Mouse (Mus musculus) bone marrow macrophage, adult 2 months (primary cell): ENCODE results near the gene Slc30a10.

ENCODE experiments used
- CTCF ChIP-seq: IDR thresholded peaks from 2 replicates; pipeline ENCODE4 v1.5.1; 2012; ENCODE audit warnings: low read depth, mild to moderate bottlenecking, low read length, moderate library complexity
- POLR2A ChIP-seq: IDR thresholded peaks from 2 replicates; pipeline ENCODE4 v1.6.1; 2012; ENCODE audit warnings: mild to moderate bottlenecking, low read depth, low read length, borderline replicate concordance

DNA sequence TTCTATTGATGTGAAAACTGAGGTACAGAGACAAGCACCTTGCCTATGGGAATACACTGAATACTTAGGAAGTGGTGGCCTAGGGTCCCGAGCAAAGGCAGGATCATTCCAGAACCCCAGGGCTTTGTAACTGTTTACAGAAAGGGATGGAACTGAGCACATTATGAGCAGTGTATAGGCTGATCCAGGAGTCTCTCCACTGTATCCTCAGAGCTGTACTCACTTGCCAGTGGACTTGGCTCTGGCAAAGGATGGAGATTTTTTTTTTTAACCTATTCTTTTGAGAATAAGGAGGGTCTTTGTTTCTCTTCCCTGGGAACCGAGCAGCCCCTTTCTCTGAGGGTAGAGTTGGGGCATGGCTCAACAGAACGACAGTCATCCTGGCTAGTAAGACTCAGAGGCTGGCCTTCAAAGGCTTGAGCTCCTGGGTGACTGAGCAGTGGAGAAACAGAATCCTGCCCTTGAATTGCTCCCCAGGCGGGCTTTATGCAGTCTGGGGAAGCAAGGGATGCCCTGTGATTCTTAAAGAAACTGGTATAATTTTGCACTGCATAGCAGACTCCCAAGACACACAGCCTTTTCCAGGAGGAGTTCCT, 38.9 kb downstream of the Slc30a10 start:
- TF ChIP-seq CTCF (no peak), POLR2A (no peak)
